Mouse (Mus musculus) CH12.LX (cell line): Measurements from ENCODE around the gene Arhgap45. TPM values are rescaled to one million over a fixed set of nuclear protein-coding genes. Genes with fewer than 3 reads are reported as not detected.

Experiments used
- DNase-seq: peaks from one replicate; pipeline ENCODE4 v3.0.0-alpha.2; 2013; ENCODE audit errors: extremely low read depth
- H3K27ac ChIP-seq: 2 replicates; pipeline ENCODE4 v1.5.1; 2012; ENCODE audit warnings: low read depth, mild to moderate bottlenecking, control low read depth, moderate library complexity; ENCODE audit not compliant: insufficient read depth
- H3K27me3 ChIP-seq: replicated peaks from 2 replicates; pipeline ENCODE3; 2012; ENCODE audit warnings: inconsistent platforms
- H3K36me3 ChIP-seq, 2 experiments: replicated peaks in 1 of 2; 2 replicates each; pipeline versions ENCODE3 to v1.6.1; 2012; ENCODE audit warnings: inconsistent platforms in 1 of 2, low read length in 1 of 2, mild to moderate bottlenecking in 1 of 2, mixed read lengths in 1 of 2, moderate library complexity in 1 of 2; ENCODE audit not compliant: control insufficient read depth in 1 of 2, insufficient read depth in 1 of 2
- H3K4me1 ChIP-seq, 2 experiments: 2 replicates each; pipeline ENCODE4 v1.6.1; 2012; ENCODE audit warnings: inconsistent platforms in 1 of 2, moderate library complexity in 1 of 2; ENCODE audit not compliant: insufficient read depth in 2 of 2, control insufficient read depth in 1 of 2
- H3K4me2 ChIP-seq: 2 replicates; pipeline ENCODE4 v1.6.1; 2012; ENCODE audit warnings: low read depth, mild to moderate bottlenecking, control low read depth; ENCODE audit not compliant: poor library complexity, insufficient read depth, severe bottlenecking
- H3K4me3 ChIP-seq, 3 experiments: fragments of 150-350 bp in 1 of 3; sonication (generic) in 1 of 3; replicated peaks in 1 of 3; 2 replicates each; pipeline versions ENCODE3 to v1.5.1; 2011 to 2012; ENCODE audit warnings: low read depth in 2 of 3, low read length in 2 of 3, mild to moderate bottlenecking in 2 of 3, moderate library complexity in 2 of 3, control low read depth in 1 of 3, improper control_type of control experiment in 1 of 3, inconsistent platforms in 1 of 3, mixed read lengths in 1 of 3; ENCODE audit not compliant: poor library complexity in 1 of 3
- H3K79me2 ChIP-seq: replicated peaks from 2 replicates; pipeline ENCODE4 v1.6.1; 2012; ENCODE audit warnings: mild to moderate bottlenecking, moderate library complexity; ENCODE audit not compliant: control insufficient read depth, poor library complexity, insufficient read depth, severe bottlenecking; ENCODE audit errors: extremely low read depth
- H3K9ac ChIP-seq: 2 replicates; pipeline ENCODE4 v1.6.1; 2012; ENCODE audit warnings: low read depth, mild to moderate bottlenecking, control low read depth, moderate library complexity; ENCODE audit not compliant: insufficient read depth
- H3K9me3 ChIP-seq: replicated peaks from 2 replicates; pipeline ENCODE3; 2012; ENCODE audit warnings: low read length, inconsistent platforms, mixed read lengths
- CTCF ChIP-seq, 2 experiments: IDR thresholded peaks in 1 of 2; conservative IDR thresholded peaks in 1 of 2; 2 replicates each; pipeline ENCODE4 v1.5.1; 2011 to 2012; ENCODE audit warnings: low read depth in 2 of 2, low read length in 2 of 2, improper control_type of control experiment in 1 of 2, inconsistent platforms in 1 of 2, mild to moderate bottlenecking in 1 of 2, moderate library complexity in 1 of 2
- E2F4 ChIP-seq: IDR thresholded peaks from 2 replicates; pipeline ENCODE4 v1.6.1; 2011; ENCODE audit warnings: low read depth, low read length, improper control_type of control experiment; ENCODE audit not compliant: insufficient replicate concordance
- ELF1 ChIP-seq: IDR thresholded peaks from 2 replicates; pipeline ENCODE4 v1.6.1; 2014; ENCODE audit warnings: low read depth, mild to moderate bottlenecking, inconsistent platforms, low read length, improper control_type of control experiment
- EP300 ChIP-seq: IDR thresholded peaks from 2 replicates; pipeline ENCODE4 v1.6.1; 2011; ENCODE audit warnings: low read length, improper control_type of control experiment
- ETS1 ChIP-seq: conservative IDR thresholded peaks from 2 replicates; pipeline ENCODE4 v1.6.1; 2012; ENCODE audit warnings: low read depth, mild to moderate bottlenecking, inconsistent platforms, low read length, improper control_type of control experiment, moderate library complexity
- GABPA ChIP-seq: IDR thresholded peaks from 2 replicates; pipeline ENCODE4 v1.6.1; 2012; ENCODE audit warnings: low read depth, low read length, improper control_type of control experiment, inconsistent platforms; ENCODE audit not compliant: insufficient replicate concordance
- HCFC1 ChIP-seq: IDR thresholded peaks from 2 replicates; pipeline ENCODE4 v1.6.1; 2012; ENCODE audit warnings: low read depth, mild to moderate bottlenecking, inconsistent platforms, low read length, improper control_type of control experiment
- JUND ChIP-seq: conservative IDR thresholded peaks from 2 replicates; pipeline ENCODE4 v1.6.1; 2011; ENCODE audit warnings: low read depth, low read length, improper control_type of control experiment
- KAT2A ChIP-seq: IDR thresholded peaks from 2 replicates; pipeline ENCODE4 v1.6.1; 2012; ENCODE audit warnings: low read length, improper control_type of control experiment, inconsistent platforms; ENCODE audit not compliant: insufficient replicate concordance
- MXI1 ChIP-seq: IDR thresholded peaks from 2 replicates; pipeline ENCODE4 v1.6.1; 2011; ENCODE audit warnings: mild to moderate bottlenecking, low read depth, low read length, improper control_type of control experiment
- MYC ChIP-seq: IDR thresholded peaks from 2 replicates; pipeline ENCODE4 v1.6.1; 2011; ENCODE audit warnings: low read depth, mild to moderate bottlenecking, improper control_type of control experiment, low read length
- NELFE ChIP-seq: IDR thresholded peaks from 2 replicates; pipeline ENCODE4 v1.6.1; 2011; ENCODE audit warnings: low read depth, low read length, improper control_type of control experiment
- PAX5 ChIP-seq: IDR thresholded peaks from 2 replicates; pipeline ENCODE4 v1.6.1; 2012; ENCODE audit warnings: low read length, inconsistent platforms, mixed read lengths
- RCOR1 ChIP-seq: conservative IDR thresholded peaks from 2 replicates; pipeline ENCODE4 v1.6.1; 2012; ENCODE audit warnings: low read depth, mild to moderate bottlenecking, inconsistent platforms, low read length, improper control_type of control experiment
- SIN3A ChIP-seq: IDR thresholded peaks from 2 replicates; pipeline ENCODE4 v1.6.1; 2012; ENCODE audit warnings: low read length, improper control_type of control experiment, inconsistent platforms
- SMC3 ChIP-seq: IDR thresholded peaks from 2 replicates; pipeline ENCODE4 v1.6.1; 2011; ENCODE audit warnings: low read depth, low read length, improper control_type of control experiment
- TCF12 ChIP-seq: IDR thresholded peaks from 2 replicates; pipeline ENCODE4 v1.6.1; 2014; ENCODE audit warnings: low read depth, mild to moderate bottlenecking, inconsistent platforms, low read length, improper control_type of control experiment
- UBTF ChIP-seq: IDR thresholded peaks from 2 replicates; pipeline ENCODE4 v1.6.1; 2012; ENCODE audit warnings: low read depth, mild to moderate bottlenecking, inconsistent platforms, low read length, improper control_type of control experiment, moderate library complexity
- USF2 ChIP-seq: conservative IDR thresholded peaks from 2 replicates; pipeline ENCODE4 v1.6.1; 2011; ENCODE audit warnings: low read depth, low read length, improper control_type of control experiment
- ZNF384 ChIP-seq: IDR thresholded peaks from 2 replicates; pipeline ENCODE4 v1.6.1; 2012; ENCODE audit warnings: low read depth, low read length, improper control_type of control experiment, inconsistent platforms
- dilution Hi-C: fragments of 300-500 bp; cut with MboI; formaldehyde crosslinking; loops from 2 replicates; pipeline ENCODE4 v1.14.3; 2020; ENCODE audit warnings: low sequenced_read_pairs; ENCODE audit not compliant: extremely low pct_unique_long_range_greater_than_20kb, extremely low pct_ligation_motif_present
- in situ Hi-C: fragments of 300-500 bp; cut with MboI; formaldehyde crosslinking; loops from 3 replicates; pipeline ENCODE4 v1.14.3; 2019; ENCODE audit warnings: low sequenced_read_pairs, low pct_ligation_motif_present, low pct_unique_long_range_greater_than_20kb, mixed read lengths
- polyA plus RNA-seq: library from polyadenylated mRNA; unstranded; fragments of >175 nt; gene quantifications from 2 replicates; pipeline ENCODE4 v1.2.1, GENCODE M21; 2012; ENCODE audit warnings: low read depth; ENCODE audit not compliant: insufficient read length
- total RNA-seq, 2 experiments: library from RNA; depleted of rRNA; stranded (reverse); fragments of 300-350 nt in 1 of 2; fragments of >200 nt in 1 of 2; gene quantifications; 2 replicates each; pipeline ENCODE4 v1.2.3; 2012 to 2014

Arhgap45 gene
- total and polyA plus RNA-seq, 3 experiments: 10.3 to 25.9 (median 20.2) TPM

- Histone ChIP-seq H3K4me1 (peaks cover 16 to 58% of the 10 kb centered on the region in 2 experiments), H3K4me3 (no peak overlapping the region), H3K27ac (no peak overlapping the region), H3K9ac (no peak overlapping the region), H3K36me3 (no peaks in the 10 kb centered on the region), H3K79me2 (no peaks in the 10 kb centered on the region), H3K27me3 (no peaks in the 10 kb centered on the region), H3K9me3 (no peaks in the 10 kb centered on the region), H3K4me2 (no peak overlapping the region)
- in situ Hi-C loops: no loop called here
- dilution Hi-C loops: no loop called here
- no peak for DNase-seq
- TF ChIP-seq CTCF (conservative IDR thresholded peaks at IDR 0.05 in 1 of 2, IDR thresholded peaks at IDR 0.05 in 1 of 2; ENCODE audit: low read depth in 2 of 2, low read length in 2 of 2) (no peak), E2F4 (no peak), SMC3 (no peak), NELFE (no peak), MYC (no peak), KAT2A (no peak), USF2 (no peak), SIN3A (no peak), GABPA (no peak), EP300 (no peak), ZNF384 (no peak), ETS1 (no peak), UBTF (no peak), JUND (no peak), PAX5 (no peak)
These were observed 31.9 kb downstream of the Arhgap45 start for GRCm38 (mm10) chr10:80048396-80048795.

- TF ChIP-seq TCF12 (no peak), MXI1 (no peak), ELF1 (no peak), HCFC1 (no peak), RCOR1 (no peak)
- Histone ChIP-seq H3K79me2 (0 out of 2 replicates have a peak, but pooled peaks cover under 1% of the 10 kb centered on the region), H3K4me1 (peaks cover 16 to 58% of the 10 kb centered on the region in 2 experiments), H3K27ac (no peak overlapping the region), H3K4me3 (no peak overlapping the region), H3K9me3 (no peaks in the 10 kb centered on the region), H3K36me3 (no peaks in the 10 kb centered on the region), H3K27me3 (no peaks in the 10 kb centered on the region), H3K9ac (no peak overlapping the region), H3K4me2 (no peak overlapping the region)
- dilution Hi-C loops: no loop called here
- in situ Hi-C loops: no loop called here
- DNase-seq: no peak
These were observed 32.4 kb downstream of the Arhgap45 start for GRCm38 (mm10) chr10:80048834-80049233.
